Mouse (Mus musculus): Measurements from ENCODE around the gene Rbfox3.

Rbfox3 gene

DNA sequence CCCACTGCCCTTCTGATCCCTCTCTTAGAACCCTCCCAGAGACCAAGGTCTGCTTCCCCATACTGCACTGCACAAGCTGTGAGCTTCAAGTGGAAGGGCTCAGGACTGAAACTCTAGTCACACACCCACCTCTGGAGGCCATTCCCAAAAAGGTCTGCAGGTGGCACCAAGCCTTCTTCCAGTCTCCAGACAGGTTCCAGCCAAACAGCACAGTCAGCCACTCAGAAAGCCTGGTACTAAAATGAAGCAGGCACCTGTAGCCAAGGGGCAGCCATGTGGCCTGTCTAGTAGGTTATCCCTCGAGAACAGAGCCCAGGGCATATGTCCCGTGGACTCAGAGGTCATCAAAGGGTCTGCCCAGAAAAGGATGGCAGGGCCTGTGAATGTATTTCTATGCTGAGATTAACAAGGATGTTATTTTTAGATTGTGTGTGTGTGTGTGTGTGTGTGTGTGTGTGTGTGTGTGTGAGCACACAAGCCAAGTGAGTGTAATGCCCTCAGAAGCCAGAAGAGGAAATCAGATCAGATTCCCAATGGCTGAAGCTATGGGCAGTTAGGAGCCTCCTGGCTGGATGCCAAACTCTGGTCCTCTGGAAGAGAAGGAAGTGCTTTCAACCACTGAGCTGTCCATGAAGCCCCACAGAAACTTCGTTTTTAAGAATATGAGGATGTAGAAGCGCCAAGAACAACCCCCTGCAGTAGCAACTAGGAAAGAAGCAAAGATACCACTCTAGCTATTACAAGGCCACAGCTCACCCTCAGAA is at the start of gene Rbfox3:
Gene Rbfox3, minus strand, starts transcription at position 291 of the 764 bp plus-strand sequence.
- no peak for DNase-seq (ENCODE audit: low spot score in 2 of 2)

- DNase-seq (ENCODE audit: low spot score in 2 of 2) = no peak
Observed at GRCm38 (mm10) chr11:118960649-118961048, 49.3 kb upstream of the Rbfox3 start.

- no peak for DNase-seq (ENCODE audit: low spot score in 2 of 2)
Observed at GRCm38 (mm10) chr11:118957070-118957471, 45.7 kb upstream of the Rbfox3 start.

DNA sequence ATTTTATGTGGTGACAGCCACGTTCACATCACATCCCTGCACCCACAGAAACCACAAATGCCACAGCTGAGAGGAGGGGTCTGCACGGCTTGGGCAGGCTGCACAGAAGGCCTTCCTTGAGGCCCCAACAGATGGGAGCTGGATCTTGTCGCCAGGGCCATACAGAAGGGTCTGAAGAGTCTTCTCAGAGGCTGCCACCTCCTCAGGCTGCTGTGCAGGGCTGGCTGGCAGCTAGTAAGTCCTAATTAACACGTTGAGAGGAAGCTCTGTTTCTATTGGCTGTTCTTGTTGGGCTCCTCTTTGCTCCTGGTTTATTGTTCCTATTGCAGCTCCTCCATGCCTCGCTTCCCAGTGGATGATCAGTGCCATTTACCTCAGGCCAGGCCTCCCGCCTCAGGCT is 43.6 kb upstream of the Rbfox3 start:
- no peak for DNase-seq (ENCODE audit: low spot score in 2 of 2)

GRCm38 (mm10) chr11:118945868-118946267 is 34.5 kb upstream of the Rbfox3 start:
- no peak for DNase-seq (ENCODE audit: low spot score in 2 of 2)

DNA sequence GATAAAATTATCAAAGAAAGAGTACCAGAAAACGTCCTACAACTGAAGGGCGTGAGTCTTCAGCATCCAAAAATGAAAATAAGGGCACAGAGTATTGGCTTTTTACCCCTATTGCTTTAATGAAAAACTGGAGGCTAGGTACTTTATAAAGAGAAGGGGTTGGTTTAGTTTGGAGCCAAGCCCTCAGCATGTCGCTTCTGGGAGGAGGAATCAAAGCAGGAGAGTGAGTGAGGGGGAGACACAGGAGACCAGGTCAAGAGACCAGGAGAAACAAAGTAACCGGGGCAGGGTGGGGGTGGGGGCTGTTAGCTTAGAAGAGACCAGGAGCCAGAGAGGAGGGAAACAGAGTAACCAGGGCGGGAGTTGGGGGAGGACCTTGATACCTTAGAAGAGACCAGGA is 29.9 kb upstream of the Rbfox3 start:
- no peak for DNase-seq (ENCODE audit: low spot score in 2 of 2)

GRCm38 (mm10) chr11:118940539-118940938 is 29.1 kb upstream of the Rbfox3 start:
- DNase-seq (ENCODE audit: low spot score in 2 of 2) = no peak

GRCm38 (mm10) chr11:118939731-118940130 is 28.3 kb upstream of the Rbfox3 start:
- DNase-seq (ENCODE audit: low spot score in 2 of 2) = no peak

- no peak for DNase-seq (ENCODE audit: low spot score in 2 of 2)
Observed at GRCm38 (mm10) chr11:118934925-118935324, 23.5 kb upstream of the Rbfox3 start.

GRCm38 (mm10) chr11:118927081-118927480 is 15.7 kb upstream of the Rbfox3 start:
- DNase-seq (ENCODE audit: low spot score in 2 of 2) = no peak

DNA sequence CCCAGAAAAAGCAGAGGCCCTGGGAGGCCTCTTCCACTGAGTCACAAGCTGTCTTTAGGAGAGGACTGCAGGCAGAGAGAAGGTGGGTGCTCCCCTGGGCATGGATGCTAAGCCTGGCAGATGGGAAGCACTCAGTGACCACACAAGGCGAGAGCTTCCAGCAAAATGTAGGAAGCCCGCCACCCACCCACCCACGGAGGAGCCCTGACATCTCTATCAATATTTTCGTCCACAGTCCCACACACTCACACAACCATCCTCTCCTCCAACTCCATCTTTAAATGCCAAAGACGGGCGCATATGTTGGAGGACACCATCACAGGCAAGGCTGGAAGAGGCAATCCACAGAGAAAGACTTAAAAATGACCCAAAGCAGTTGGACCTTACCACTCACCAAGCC is 10.5 kb upstream of the Rbfox3 start:
- DNase-seq (ENCODE audit: low spot score in 2 of 2) = no peak

- DNase-seq (ENCODE audit: low spot score in 2 of 2) = no peak
Observed at GRCm38 (mm10) chr11:118916423-118917030, 5.1 kb upstream of the Rbfox3 start.

- no peak for DNase-seq (ENCODE audit: low spot score in 2 of 2)
Observed at GRCm38 (mm10) chr11:118915888-118916287, 4.5 kb upstream of the Rbfox3 start.

- DNase-seq (ENCODE audit: low spot score in 2 of 2) = no peak
Observed at GRCm38 (mm10) chr11:118912686-118913085, 1.3 kb upstream of the Rbfox3 start.

DNA sequence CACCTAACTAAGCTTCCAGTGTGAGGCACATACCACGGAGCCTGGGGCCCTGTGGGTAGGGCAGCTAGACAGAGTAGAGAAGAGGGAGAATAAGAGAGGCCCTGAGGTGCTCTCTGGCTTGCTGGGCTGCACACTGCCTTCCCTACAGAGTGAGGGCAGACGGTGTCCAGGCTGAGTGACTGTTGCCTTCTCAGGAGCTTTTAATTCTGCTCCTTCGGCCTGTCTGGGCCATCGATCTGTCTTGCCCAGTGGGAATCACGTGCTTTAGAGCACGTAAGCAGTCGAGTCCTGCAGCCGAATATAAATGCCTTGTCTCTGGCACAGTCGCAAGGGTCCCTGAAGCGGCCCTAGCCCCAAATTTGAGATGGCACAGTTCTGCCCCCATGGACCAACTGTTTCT is 641 bp downstream of the Rbfox3 start:
- no peak for DNase-seq (ENCODE audit: low spot score in 2 of 2)

GRCm38 (mm10) chr11:118909814-118910201 is 1.6 kb downstream of the Rbfox3 start:
- no peak for DNase-seq (ENCODE audit: low spot score in 2 of 2)

GRCm38 (mm10) chr11:118908981-118909813 is 2.2 kb downstream of the Rbfox3 start:
- DNase-seq (ENCODE audit: low spot score in 2 of 2) = no peak

GRCm38 (mm10) chr11:118908431-118908980 is 2.9 kb downstream of the Rbfox3 start:
- no peak for DNase-seq (ENCODE audit: low spot score in 2 of 2)

DNA sequence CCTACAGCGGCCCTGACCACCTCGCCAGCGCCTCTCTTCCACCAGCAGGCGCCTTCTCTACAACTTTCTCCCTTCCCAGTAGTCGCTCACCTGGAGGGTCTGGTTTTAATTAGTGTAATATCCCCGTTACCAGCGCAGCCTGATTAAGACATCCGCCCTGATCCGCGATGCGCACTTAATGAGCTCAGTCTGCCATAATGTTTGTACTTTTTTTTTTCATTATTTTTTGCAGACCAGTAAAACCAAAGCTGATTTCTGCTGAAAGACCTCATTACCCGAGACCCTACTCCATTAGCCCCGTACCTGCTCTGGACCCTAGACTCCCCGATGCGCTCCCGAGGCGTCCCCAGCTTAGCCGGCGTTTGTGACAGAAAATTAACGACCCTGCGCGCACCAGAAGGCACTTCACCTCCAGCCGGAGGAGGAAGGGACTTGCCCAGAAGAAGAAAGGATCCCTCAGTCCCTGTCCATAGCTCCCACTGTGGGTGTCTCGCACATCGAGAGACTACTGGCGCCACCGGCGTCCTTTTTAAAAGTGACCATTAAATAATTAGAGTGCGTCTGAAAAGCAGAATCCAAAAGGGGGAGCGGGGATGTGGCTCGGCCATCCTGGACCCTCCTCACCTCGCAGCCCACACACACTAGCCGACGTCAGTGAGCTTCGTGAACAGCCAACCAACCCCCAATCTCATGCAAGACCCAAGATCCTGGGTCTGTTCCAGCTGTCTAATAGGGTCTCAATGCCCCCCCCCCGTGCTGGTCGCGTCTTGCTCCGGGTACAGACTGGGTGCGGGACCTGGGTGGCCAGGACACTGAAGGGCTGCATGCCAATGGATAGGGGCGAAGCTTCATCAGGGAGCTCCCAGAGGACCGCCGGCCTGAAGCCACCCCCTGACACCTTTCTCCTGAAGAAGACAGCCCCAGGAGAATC is 3.7 kb downstream of the Rbfox3 start:
- DNase-seq (ENCODE audit: low spot score in 2 of 2) = no peak

- DNase-seq (ENCODE audit: low spot score in 2 of 2) = no peak
Observed at GRCm38 (mm10) chr11:118906824-118907470, 4.5 kb downstream of the Rbfox3 start.
